Mouse (Mus musculus) midbrain, embryonic 11.5 days (tissue): ENCODE results near the gene Gm6217. TPM values are rescaled to one million over a fixed set of nuclear protein-coding genes. Genes with fewer than 3 reads are reported as not detected.

Experiments used
- ATAC-seq: fragments of 200-750 bp; cut with Nextera tagmentation; 2 replicates; pipeline ENCODE4 v1.8.0; 2017; ENCODE audit warnings: moderate TSS enrichment, moderate library complexity; ENCODE audit not compliant: low FRiP score
- DNase-seq: peaks from one replicate; pipeline ENCODE4 v3.0.0; 2015; ENCODE audit warnings: low spot score; ENCODE audit errors: missing footprints
- H3K27ac ChIP-seq: fragments of 300-500 bp; sonication (generic); 2 replicates; pipeline ENCODE4 v1.5.1; 2014; ENCODE audit warnings: low read depth, low read length
- H3K27me3 ChIP-seq: fragments of 300-500 bp; sonication (generic); 2 replicates; pipeline ENCODE4 v1.6.1; 2014; ENCODE audit warnings: mild to moderate bottlenecking, low read length, moderate library complexity, mixed read lengths; ENCODE audit not compliant: control insufficient read depth, insufficient read depth
- H3K36me3 ChIP-seq: fragments of 300-500 bp; sonication (generic); 2 replicates; pipeline ENCODE4 v1.6.1; 2014; ENCODE audit warnings: mild to moderate bottlenecking, low read length, moderate library complexity, mixed read lengths; ENCODE audit not compliant: control insufficient read depth, insufficient read depth
- H3K4me1 ChIP-seq: fragments of 300-500 bp; sonication (generic); 2 replicates; pipeline ENCODE4 v1.6.1; 2014; ENCODE audit warnings: low read length; ENCODE audit not compliant: control insufficient read depth, insufficient read depth
- H3K4me2 ChIP-seq: fragments of 300-500 bp; sonication (generic); 2 replicates; pipeline ENCODE4 v1.6.1; 2014; ENCODE audit warnings: mild to moderate bottlenecking, moderate library complexity
- H3K4me3 ChIP-seq: fragments of 300-500 bp; sonication (generic); 2 replicates; pipeline ENCODE4 v1.5.1; 2014; ENCODE audit warnings: low read depth, low read length
- H3K9ac ChIP-seq: fragments of 300-500 bp; sonication (generic); 2 replicates; pipeline ENCODE4 v1.6.1; 2014; ENCODE audit warnings: low read length
- H3K9me3 ChIP-seq: fragments of 300-500 bp; sonication (generic); 2 replicates; pipeline ENCODE4 v1.6.1; 2016; ENCODE audit warnings: low read length; ENCODE audit not compliant: control insufficient read depth
- WGBS: fragments of 180-500 bp; shearing (Covaris S2); extraction: QIAGEN DNeasy Blood & Tissue Kit; methylation state at CpG from one replicate; pipeline ENCODE4 v1.1.7; 2014; 5-methylcytosine and 5-hydroxymethylcytosine counted together
- polyA plus RNA-seq: library from polyadenylated mRNA; unstranded; fragments of >200 nt; fragmentation: Nextera tagmentation; extraction: Ambion mirVana; gene quantifications from 2 replicates; pipeline ENCODE4 v1.2.1, GENCODE M21; 2014

Gm6217 gene
- polyA plus RNA-seq, 1 experiment from 2014 or later, result not detected

DNA sequence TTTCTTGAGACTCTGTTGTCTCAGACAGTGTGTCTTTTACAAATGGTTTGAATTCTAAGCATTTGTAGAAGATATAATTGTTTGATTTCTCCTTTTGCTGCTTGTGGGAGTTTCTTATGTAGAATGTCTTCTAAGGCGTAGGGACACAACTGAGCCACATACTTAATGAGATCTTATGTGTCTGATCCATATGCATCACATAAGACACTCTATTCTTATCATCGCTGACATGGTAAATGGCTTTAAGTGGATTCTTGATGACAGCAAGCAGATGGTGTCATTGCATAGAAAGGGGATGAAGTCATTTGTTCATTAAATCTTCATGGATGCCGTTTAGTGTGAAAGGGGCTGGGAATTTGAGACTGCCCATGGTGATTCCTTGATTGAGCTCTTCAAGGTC lies 25.3 kb downstream of the Gm6217 start:
- no peak overlapping the region for H3K27ac ChIP-seq
- ATAC-seq, result no peak

GRCm38 (mm10) chr1:82901201-82901600 lies 30.0 kb downstream of the Gm6217 start:
- Histone ChIP-seq H3K36me3 (0 out of 2 replicates have a peak, but pooled peaks cover 2% of the 10 kb centered on the region), H3K27ac (no peak overlapping the region), H3K4me2 (no peak overlapping the region), H3K4me3 (no peak overlapping the region), H3K27me3 (no peaks in the 10 kb centered on the region), H3K9ac (no peak overlapping the region), H3K4me1 (no peaks in the 10 kb centered on the region), H3K9me3 (no peaks in the 10 kb centered on the region)
- 97% methylated on average over 3 of the region's 3 CpGs for WGBS
- ATAC-seq (no peak), DNase-seq (no peak)

More for the DNA sequence above, 25.3 kb downstream of the Gm6217 start:
- H3K4me1 ChIP-seq, result no peaks in the 10 kb centered on the region
- no peak overlapping the region for H3K4me3 ChIP-seq
- H3K9me3 ChIP-seq, result no peaks in the 10 kb centered on the region
- no peaks in the 10 kb centered on the region for H3K27me3 ChIP-seq
- no peak overlapping the region for H3K4me2 ChIP-seq
- H3K9ac ChIP-seq, result no peak overlapping the region
- H3K36me3 ChIP-seq, result 0 out of 2 replicates have a peak, but pooled peaks cover 2% of the 10 kb centered on the region
- no peak for DNase-seq
- WGBS, result 60% methylated on average over 3 of the region's 3 CpGs

- Histone ChIP-seq H3K4me3 (no peak overlapping the region), H3K9me3 (no peaks in the 10 kb centered on the region), H3K27me3 (no peaks in the 10 kb centered on the region), H3K27ac (no peak overlapping the region), H3K36me3 (0 out of 2 replicates have a peak, but pooled peaks cover 2% of the 10 kb centered on the region), H3K9ac (no peak overlapping the region), H3K4me2 (no peak overlapping the region), H3K4me1 (no peaks in the 10 kb centered on the region)
- WGBS, result 93% methylated on average over 1 of the region's 1 CpGs
- DNase-seq (no peak), ATAC-seq (no peak)
Measured at GRCm38 (mm10) chr1:82900567-82900966, 30.6 kb downstream of the Gm6217 start.

DNA sequence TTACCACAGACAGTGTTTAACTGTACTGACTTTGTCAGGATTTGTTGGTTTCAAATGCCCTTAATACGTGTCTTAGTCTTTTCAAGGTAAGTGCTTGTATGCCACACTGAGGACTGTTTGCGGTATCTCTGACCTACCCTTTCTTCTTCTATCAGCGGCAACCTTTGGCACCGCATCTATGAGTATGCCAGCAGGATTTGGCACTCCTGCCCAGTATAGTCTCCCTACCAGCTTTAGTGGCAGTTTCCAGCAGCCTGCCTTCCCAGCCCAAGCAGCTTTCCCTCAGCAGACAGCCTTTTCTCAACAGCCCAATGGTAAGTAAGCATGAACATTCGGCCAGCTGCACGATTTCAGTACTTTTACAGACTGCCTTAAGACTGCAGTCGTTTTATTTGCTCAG lies 37.9 kb downstream of the Gm6217 start:
- H3K4me2 ChIP-seq, result no peak overlapping the region
- no peaks in the 10 kb centered on the region for H3K27me3 ChIP-seq
- H3K27ac ChIP-seq, result no peak overlapping the region
- H3K9me3 ChIP-seq, result no peaks in the 10 kb centered on the region
- DNase-seq, result no peak
- no peak for ATAC-seq
- no peak overlapping the region for H3K4me3 ChIP-seq
- 95% methylated on average over 7 of the region's 7 CpGs for WGBS
- peaks cover 5% of the 10 kb centered on the region; the same call in 1 of the 2 replicates for H3K36me3 ChIP-seq
- H3K4me1 ChIP-seq, result no peaks in the 10 kb centered on the region
- H3K9ac ChIP-seq, result no peak overlapping the region

Other genes with a start within 250 kb of the Gm6217 start
- gene Mff, start 206.5 kb downstream of the Gm6217 start, polyA plus RNA-seq, result 288 and 298 TPM in 2 replicates
- 0.08 TPM in 1 of 2 replicates, not detected in the other for gene Tm4sf20, start 162.9 kb downstream of the Gm6217 start, polyA plus RNA-seq
- gene Gm47791, start 160.2 kb downstream of the Gm6217 start, polyA plus RNA-seq, result not detected in 2 replicates
- 48.7 and 49.3 TPM in 2 replicates for gene Agfg1, start 91.9 kb downstream of the Gm6217 start, polyA plus RNA-seq
- gene A030005L19Rik, start 18.1 kb downstream of the Gm6217 start, polyA plus RNA-seq, result 0.23 TPM in 1 of 2 replicates, not detected in the other
- not detected in 2 replicates for gene A030014E15Rik, start 6.5 kb downstream of the Gm6217 start, polyA plus RNA-seq
- not detected in 2 replicates for gene A030003K21Rik, start 12.0 kb upstream of the Gm6217 start, polyA plus RNA-seq
- not detected in 2 replicates for gene Gm7544, start 24.6 kb upstream of the Gm6217 start, polyA plus RNA-seq
- gene Gm47955, start 28.9 kb upstream of the Gm6217 start, polyA plus RNA-seq, result not detected in 2 replicates
- not detected in 2 replicates for gene Gm47959, start 69.1 kb upstream of the Gm6217 start, polyA plus RNA-seq
- 0.33 and 0.83 TPM in 2 replicates for gene Slc19a3, start 107.0 kb upstream of the Gm6217 start, polyA plus RNA-seq
- not detected in 2 replicates for gene Krtap28-10, start 111.1 kb upstream of the Gm6217 start, polyA plus RNA-seq
- not detected in 2 replicates for gene Gm47969, start 113.5 kb upstream of the Gm6217 start, polyA plus RNA-seq
- not detected in 2 replicates for gene A030005K14Rik, start 128.0 kb upstream of the Gm6217 start, polyA plus RNA-seq
- gene Krtap28-13, start 129.5 kb upstream of the Gm6217 start, polyA plus RNA-seq, result not detected in 2 replicates
- not detected in 2 replicates for gene Ccl20, start 185.4 kb upstream of the Gm6217 start, polyA plus RNA-seq
- gene Daw1, start 228.4 kb upstream of the Gm6217 start, polyA plus RNA-seq, result 0.40 TPM in 1 of 2 replicates, not detected in the other